Mouse (Mus musculus): ENCODE data around the gene Isyna1. TPM values are rescaled to one million over a fixed set of nuclear protein-coding genes. Genes with fewer than 3 reads are reported as not detected.

Gene Isyna1
- total and polyA plus RNA-seq, 3 experiments: 26.7 to 41.6 (median 28.3) TPM

- intact Hi-C loops (cut with DNase I): loop anchor here (10.0 kb wide), 1 partner anchor 53 kb away; no protein-coding TSS in a partner anchor
- peak overlapping the region; percentile 18 for H3K9ac ChIP-seq (ENCODE audit: low read depth, low read length)
- peak overlapping the region; percentile 43 for H3K4me3 ChIP-seq
- peak in 1 of 2 experiments; percentile 37 for DNase-seq
- peak overlapping the region; percentile 12; the same call in 1 of the 2 replicates for H3K27ac ChIP-seq
- 67% methylated on average over 61 of the region's 68 CpGs for WGBS
- H3K79me2 ChIP-seq (replicated peaks; ENCODE audit: control insufficient read depth, insufficient read depth, low read length): no peaks in the 10 kb centered on the region
- H3K4me1 ChIP-seq (ENCODE audit: control insufficient read depth, insufficient read depth, low read length): peaks cover 4% of the 10 kb centered on the region
- TF ChIP-seq POLR2A (IDR thresholded peaks at IDR 0.05; ENCODE audit: insufficient read depth, low read depth, low read length): no peak
- TF ChIP-seq CTCF (IDR thresholded peaks at IDR 0.05): no peak
- no peak for TF ChIP-seq EP300 (IDR thresholded peaks at IDR 0.05; ENCODE audit: insufficient read depth, low read depth, low read length)
- H3K27me3 ChIP-seq (ENCODE audit: control insufficient read depth, insufficient read depth, low read length): no peaks in the 10 kb centered on the region
- no peaks in the 10 kb centered on the region for H3K36me3 ChIP-seq (ENCODE audit: control insufficient read depth, insufficient read depth, low read length)
Measured at GRCm38 (mm10) chr8:70597417-70598272, 3.5 kb downstream of the Isyna1 start.

GRCm38 (mm10) chr8:70598283-70598682, 4.1 kb downstream of the Isyna1 start:
- H3K9ac ChIP-seq (ENCODE audit: low read depth, low read length): peak overlapping the region; percentile 18
- no peaks in the 10 kb centered on the region for H3K36me3 ChIP-seq (ENCODE audit: control insufficient read depth, insufficient read depth, low read length)
- DNase-seq: peak; percentile 76 to 80
- no peaks in the 10 kb centered on the region for H3K79me2 ChIP-seq (replicated peaks; ENCODE audit: control insufficient read depth, insufficient read depth, low read length)
- peak overlapping the region; percentile 12; the same call in 1 of the 2 replicates for H3K27ac ChIP-seq
- no peaks in the 10 kb centered on the region for H3K27me3 ChIP-seq (ENCODE audit: control insufficient read depth, insufficient read depth, low read length)
- intact Hi-C loops (cut with DNase I): loop anchor here (10.0 kb wide), 1 partner anchor 53 kb away; no protein-coding TSS in a partner anchor
- peak overlapping the region; percentile 43 for H3K4me3 ChIP-seq
- peak; percentile 79 for TF ChIP-seq CTCF (IDR thresholded peaks at IDR 0.05)
- TF ChIP-seq POLR2A (IDR thresholded peaks at IDR 0.05; ENCODE audit: insufficient read depth, low read depth, low read length): no peak
- no peak for TF ChIP-seq EP300 (IDR thresholded peaks at IDR 0.05; ENCODE audit: insufficient read depth, low read depth, low read length)
- peaks cover 4% of the 10 kb centered on the region for H3K4me1 ChIP-seq (ENCODE audit: control insufficient read depth, insufficient read depth, low read length)
- 50% methylated on average over 29 of the region's 29 CpGs for WGBS

GRCm38 (mm10) chr8:70598722-70599121, 4.5 kb downstream of the Isyna1 start:
- no peak overlapping the region for H3K9ac ChIP-seq (ENCODE audit: low read depth, low read length)
- H3K4me3 ChIP-seq: no peak overlapping the region
- no peaks in the 10 kb centered on the region for H3K79me2 ChIP-seq (replicated peaks; ENCODE audit: control insufficient read depth, insufficient read depth, low read length)
- TF ChIP-seq EP300 (IDR thresholded peaks at IDR 0.05; ENCODE audit: insufficient read depth, low read depth, low read length) (no peak), CTCF (IDR thresholded peaks at IDR 0.05) (no peak), POLR2A (IDR thresholded peaks at IDR 0.05; ENCODE audit: insufficient read depth, low read depth, low read length) (no peak)
- no peak overlapping the region for H3K27ac ChIP-seq
- DNase-seq: no peak
- H3K27me3 ChIP-seq (ENCODE audit: control insufficient read depth, insufficient read depth, low read length): no peaks in the 10 kb centered on the region
- H3K4me1 ChIP-seq (ENCODE audit: control insufficient read depth, insufficient read depth, low read length): peaks cover 4% of the 10 kb centered on the region
- no peaks in the 10 kb centered on the region for H3K36me3 ChIP-seq (ENCODE audit: control insufficient read depth, insufficient read depth, low read length)
- intact Hi-C loops (cut with DNase I): loop anchor here (10.0 kb wide), 1 partner anchor 54 kb away; no protein-coding TSS in a partner anchor
- 61% methylated on average over 10 of the region's 10 CpGs for WGBS

- Histone ChIP-seq H3K4me3 (no peak overlapping the region), H3K36me3 (ENCODE audit: control insufficient read depth, insufficient read depth, low read length) (no peaks in the 10 kb centered on the region), H3K4me1 (ENCODE audit: control insufficient read depth, insufficient read depth, low read length) (peaks cover 4% of the 10 kb centered on the region), H3K9ac (ENCODE audit: low read depth, low read length) (no peak overlapping the region), H3K27me3 (ENCODE audit: control insufficient read depth, insufficient read depth, low read length) (no peaks in the 10 kb centered on the region), H3K79me2 (replicated peaks; ENCODE audit: control insufficient read depth, insufficient read depth, low read length) (no peaks in the 10 kb centered on the region), H3K27ac (no peak overlapping the region)
- intact Hi-C loops (cut with DNase I): loop anchor here (10.0 kb wide), 1 partner anchor 55 kb away; no protein-coding TSS in a partner anchor
- TF ChIP-seq POLR2A (IDR thresholded peaks at IDR 0.05; ENCODE audit: insufficient read depth, low read depth, low read length) (no peak), CTCF (IDR thresholded peaks at IDR 0.05) (no peak), EP300 (IDR thresholded peaks at IDR 0.05; ENCODE audit: insufficient read depth, low read depth, low read length) (no peak)
- peak in 1 of 2 experiments; percentile 22 for DNase-seq
- 86% methylated on average over 12 of the region's 12 CpGs for WGBS
Measured at GRCm38 (mm10) chr8:70599507-70600290, 5.5 kb downstream of the Isyna1 start.

GRCm38 (mm10) chr8:70600473-70601270, 6.5 kb downstream of the Isyna1 start:
- intact Hi-C loops (cut with DNase I): no loop called here
- peak overlapping the region; percentile 62 for H3K27ac ChIP-seq
- TF ChIP-seq POLR2A (IDR thresholded peaks at IDR 0.05; ENCODE audit: insufficient read depth, low read depth, low read length) (no peak), EP300 (IDR thresholded peaks at IDR 0.05; ENCODE audit: insufficient read depth, low read depth, low read length) (no peak), CTCF (IDR thresholded peaks at IDR 0.05) (no peak)
- no peaks in the 10 kb centered on the region for H3K36me3 ChIP-seq (ENCODE audit: control insufficient read depth, insufficient read depth, low read length)
- H3K79me2 ChIP-seq (replicated peaks; ENCODE audit: control insufficient read depth, insufficient read depth, low read length): no peaks in the 10 kb centered on the region
- no peak overlapping the region for H3K4me3 ChIP-seq
- 35% methylated on average over 10 of the region's 10 CpGs for WGBS
- H3K9ac ChIP-seq (ENCODE audit: low read depth, low read length): no peak overlapping the region
- no peaks in the 10 kb centered on the region for H3K27me3 ChIP-seq (ENCODE audit: control insufficient read depth, insufficient read depth, low read length)
- peaks cover 4% of the 10 kb centered on the region for H3K4me1 ChIP-seq (ENCODE audit: control insufficient read depth, insufficient read depth, low read length)
- peak; percentile 52 to 57 for DNase-seq
